Mouse (Mus musculus) adrenal gland, adult 10 weeks (tissue): Measurements from ENCODE around the gene Eif4enif1. TPM values are rescaled to one million over a fixed set of nuclear protein-coding genes. Genes with fewer than 3 reads are reported as not detected.

Source experiments
- polyA plus RNA-seq: library from polyadenylated mRNA; stranded (reverse); fragments of 350-450 nt; fragmentation: Illumina TruSeq; extraction: RNeasy Lipid Tissue Mini Kit (QIAGEN cat#74804); gene quantifications from one replicate; pipeline ENCODE4 v1.2.3, GENCODE M21; 2014; ENCODE audit warnings: low read depth, low replicate concordance

Eif4enif1 gene
- polyA plus RNA-seq, result 88.6 TPM

GRCm38 (mm10) chr11:3202231-3202701 lies at the start of gene Eif4enif1:
Eif4enif1 (plus strand) TSS chr11:3202392.

GRCm38 (mm10) chr11:3193363-3193762 lies 8.8 kb upstream of the Eif4enif1 start, which contains the start of gene Sfi1:
Sfi1 (minus strand) TSS chr11:3193463.

GRCm38 (mm10) chr11:3266079-3266685 lies 64.0 kb downstream of the Eif4enif1 start, which contains the start of gene Drg1:
Drg1 (minus strand) TSS chr11:3266415.

GRCm38 (mm10) chr11:3288521-3289301 lies 86.5 kb downstream of the Eif4enif1 start, which contains the start of gene Patz1:
Patz1 (plus strand) TSS chr11:3288874.

Other genes starting within 250 kb of the Eif4enif1 start
- 11.1 TPM for gene Sfi1, start 8.9 kb upstream of the Eif4enif1 start, polyA plus RNA-seq
- gene Drg1, start 64.0 kb downstream of the Eif4enif1 start, polyA plus RNA-seq, result 273 TPM
- 15.3 TPM for gene Patz1, start 86.5 kb downstream of the Eif4enif1 start, polyA plus RNA-seq
- 3.4 TPM for gene Pik3ip1, start 128.0 kb downstream of the Eif4enif1 start, polyA plus RNA-seq
- gene Limk2, start 206.8 kb downstream of the Eif4enif1 start, polyA plus RNA-seq, result 6.8 TPM
- 38.4 TPM for gene Rnf185, start 250.0 kb downstream of the Eif4enif1 start, polyA plus RNA-seq